Mouse (Mus musculus) lung, embryonic 15.5 days (tissue): Measurements from ENCODE around the gene Cdk8. TPM values are rescaled to one million over a fixed set of nuclear protein-coding genes. Genes with fewer than 3 reads are reported as not detected.

Experiments
- ATAC-seq: fragments of 200-750 bp; cut with Nextera tagmentation; 2 replicates; pipeline ENCODE4 v1.8.0; 2017; ENCODE audit warnings: moderate number of reproducible peaks, borderline replicate concordance; ENCODE audit not compliant: low FRiP score, low TSS enrichment; ENCODE audit errors: extremely low read depth
- H3K27ac ChIP-seq: fragments of 300-500 bp; sonication (generic); 2 replicates; pipeline ENCODE4 v1.5.1; 2015; ENCODE audit warnings: moderate library complexity, mild to moderate bottlenecking, inconsistent platforms
- H3K27me3 ChIP-seq: fragments of 300-500 bp; sonication (generic); 2 replicates; pipeline ENCODE4 v1.6.1; 2015; ENCODE audit warnings: inconsistent platforms
- H3K36me3 ChIP-seq: fragments of 300-500 bp; sonication (generic); 2 replicates; pipeline ENCODE4 v1.6.1; 2015; ENCODE audit warnings: inconsistent platforms
- H3K4me1 ChIP-seq: fragments of 300-500 bp; sonication (generic); 2 replicates; pipeline ENCODE4 v1.6.1; 2015; ENCODE audit warnings: inconsistent platforms
- H3K4me2 ChIP-seq: fragments of 300-500 bp; sonication (generic); 2 replicates; pipeline ENCODE4 v1.6.1; 2015; ENCODE audit warnings: inconsistent platforms, mild to moderate bottlenecking, moderate library complexity
- H3K4me3 ChIP-seq: fragments of 300-500 bp; sonication (generic); 2 replicates; pipeline ENCODE4 v1.5.1; 2015; ENCODE audit warnings: mild to moderate bottlenecking, inconsistent platforms
- H3K9ac ChIP-seq: fragments of 300-500 bp; sonication (generic); 2 replicates; pipeline ENCODE4 v1.6.1; 2015; ENCODE audit warnings: inconsistent platforms
- H3K9me3 ChIP-seq: fragments of 300-500 bp; sonication (generic); 2 replicates; pipeline ENCODE4 v1.6.1; 2016; ENCODE audit warnings: inconsistent platforms
- WGBS: fragments of 180-500 bp; shearing (Covaris S2); methylation state at CpG from one replicate; pipeline ENCODE4 v1.1.7; 2015; 5-methylcytosine and 5-hydroxymethylcytosine counted together
- polyA plus RNA-seq: library from polyadenylated mRNA; unstranded; fragments of >200 nt; fragmentation: Nextera tagmentation; extraction: Ambion mirVana; gene quantifications from 2 replicates; pipeline ENCODE4 v1.2.1, GENCODE M21; 2015

Gene Cdk8
- polyA plus RNA-seq, 1 experiment from 2014 or later = 16.8 TPM

GRCm38 (mm10) chr5:146260003-146260402, 29.0 kb downstream of the Cdk8 start:
- Histone ChIP-seq H3K4me2 (no peak overlapping the region), H3K27ac (no peak overlapping the region), H3K9me3 (no peaks in the 10 kb centered on the region), H3K9ac (no peak overlapping the region), H3K4me1 (no peaks in the 10 kb centered on the region), H3K27me3 (no peaks in the 10 kb centered on the region), H3K4me3 (no peak overlapping the region), H3K36me3 (peaks cover 5% of the 10 kb centered on the region; the same call in 1 of the 2 replicates)
- ATAC-seq = no peak
- WGBS = 47% methylated on average over 9 of the region's 9 CpGs

GRCm38 (mm10) chr5:146265934-146266591, 35.0 kb downstream of the Cdk8 start:
- 73% methylated on average over 6 of the region's 6 CpGs for WGBS
- ATAC-seq = no peak

GRCm38 (mm10) chr5:146267776-146268175, 36.7 kb downstream of the Cdk8 start:
- H3K4me1 ChIP-seq = no peaks in the 10 kb centered on the region
- no peaks in the 10 kb centered on the region for H3K27me3 ChIP-seq
- 87% methylated on average over 7 of the region's 7 CpGs for WGBS
- no peaks in the 10 kb centered on the region for H3K9me3 ChIP-seq
- ATAC-seq = no peak
- H3K36me3 ChIP-seq = peaks cover 12% of the 10 kb centered on the region
- H3K27ac ChIP-seq = no peak overlapping the region
- no peak overlapping the region for H3K4me2 ChIP-seq
- no peak overlapping the region for H3K9ac ChIP-seq
- no peak overlapping the region for H3K4me3 ChIP-seq

More at GRCm38 (mm10) chr5:146265934-146266591, 35.0 kb downstream of the Cdk8 start:
- H3K36me3 ChIP-seq = peaks cover 12% of the 10 kb centered on the region
- no peak overlapping the region for H3K4me2 ChIP-seq
- H3K4me3 ChIP-seq = no peak overlapping the region
- H3K9me3 ChIP-seq = no peaks in the 10 kb centered on the region
- H3K27ac ChIP-seq = no peak overlapping the region
- no peaks in the 10 kb centered on the region for H3K27me3 ChIP-seq
- H3K9ac ChIP-seq = no peak overlapping the region
- H3K4me1 ChIP-seq = no peaks in the 10 kb centered on the region

GRCm38 (mm10) chr5:146270593-146270992, 39.6 kb downstream of the Cdk8 start:
- ATAC-seq = no peak
- no peaks in the 10 kb centered on the region for H3K27me3 ChIP-seq
- H3K4me2 ChIP-seq = no peak overlapping the region
- 83% methylated on average over 9 of the region's 9 CpGs for WGBS
- H3K9ac ChIP-seq = no peak overlapping the region
- no peak overlapping the region for H3K4me3 ChIP-seq
- no peak overlapping the region for H3K27ac ChIP-seq
- no peaks in the 10 kb centered on the region for H3K9me3 ChIP-seq
- peaks cover 12% of the 10 kb centered on the region for H3K36me3 ChIP-seq
- no peaks in the 10 kb centered on the region for H3K4me1 ChIP-seq

- WGBS = 90% methylated on average over 5 of the region's 5 CpGs
- Histone ChIP-seq H3K27ac (no peak overlapping the region), H3K4me1 (no peaks in the 10 kb centered on the region), H3K4me2 (no peak overlapping the region), H3K9ac (no peak overlapping the region), H3K36me3 (peaks cover 12% of the 10 kb centered on the region), H3K9me3 (no peaks in the 10 kb centered on the region), H3K27me3 (no peaks in the 10 kb centered on the region), H3K4me3 (no peak overlapping the region)
- ATAC-seq = no peak
These were observed 40.6 kb downstream of the Cdk8 start for GRCm38 (mm10) chr5:146271662-146272061.

GRCm38 (mm10) chr5:146273096-146273495, 42.1 kb downstream of the Cdk8 start:
- Histone ChIP-seq H3K4me1 (no peaks in the 10 kb centered on the region), H3K4me3 (no peak overlapping the region), H3K36me3 (peaks cover 12% of the 10 kb centered on the region), H3K27me3 (no peaks in the 10 kb centered on the region), H3K9me3 (no peaks in the 10 kb centered on the region), H3K4me2 (no peak overlapping the region), H3K27ac (no peak overlapping the region), H3K9ac (no peak overlapping the region)
- WGBS = 78% methylated on average over 4 of the region's 4 CpGs
- ATAC-seq = no peak

GRCm38 (mm10) chr5:146274420-146275045, 43.5 kb downstream of the Cdk8 start:
- WGBS = 80% methylated on average over 4 of the region's 4 CpGs
- Histone ChIP-seq H3K27ac (no peak overlapping the region), H3K9me3 (no peaks in the 10 kb centered on the region), H3K4me1 (no peaks in the 10 kb centered on the region), H3K4me2 (no peak overlapping the region), H3K9ac (no peak overlapping the region), H3K36me3 (peaks cover 5% of the 10 kb centered on the region; the same call in 1 of the 2 replicates), H3K27me3 (no peaks in the 10 kb centered on the region), H3K4me3 (no peak overlapping the region)
- no peak for ATAC-seq

- Histone ChIP-seq H3K4me1 (no peaks in the 10 kb centered on the region), H3K9ac (no peak overlapping the region), H3K36me3 (no peaks in the 10 kb centered on the region), H3K9me3 (no peaks in the 10 kb centered on the region), H3K27me3 (no peaks in the 10 kb centered on the region), H3K27ac (no peak overlapping the region), H3K4me3 (no peak overlapping the region), H3K4me2 (no peak overlapping the region)
- 89% methylated on average over 4 of the region's 4 CpGs for WGBS
- ATAC-seq = no peak
These were observed 46.5 kb downstream of the Cdk8 start for GRCm38 (mm10) chr5:146277513-146277912.

GRCm38 (mm10) chr5:146280012-146280411, 49.0 kb downstream of the Cdk8 start:
- Histone ChIP-seq H3K27ac (no peak overlapping the region), H3K27me3 (no peaks in the 10 kb centered on the region), H3K4me1 (no peaks in the 10 kb centered on the region), H3K36me3 (0 out of 2 replicates have a peak, but pooled peaks cover 3% of the 10 kb centered on the region), H3K9me3 (no peaks in the 10 kb centered on the region), H3K9ac (no peak overlapping the region), H3K4me3 (no peak overlapping the region), H3K4me2 (no peak overlapping the region)
- no peak for ATAC-seq

GRCm38 (mm10) chr5:146281241-146281818, 50.3 kb downstream of the Cdk8 start:
- H3K4me2 ChIP-seq = no peak overlapping the region
- no peak for ATAC-seq
- no peak overlapping the region for H3K4me3 ChIP-seq
- H3K4me1 ChIP-seq = no peaks in the 10 kb centered on the region
- no peak overlapping the region for H3K27ac ChIP-seq
- peaks cover 7% of the 10 kb centered on the region for H3K36me3 ChIP-seq
- no peaks in the 10 kb centered on the region for H3K9me3 ChIP-seq
- no peak overlapping the region for H3K9ac ChIP-seq
- H3K27me3 ChIP-seq = no peaks in the 10 kb centered on the region
- 83% methylated on average over 4 of the region's 4 CpGs for WGBS

- H3K9me3 ChIP-seq = no peaks in the 10 kb centered on the region
- H3K4me1 ChIP-seq = no peaks in the 10 kb centered on the region
- H3K9ac ChIP-seq = no peak overlapping the region
- H3K27ac ChIP-seq = no peak overlapping the region
- H3K4me3 ChIP-seq = no peak overlapping the region
- H3K36me3 ChIP-seq = peaks cover 14% of the 10 kb centered on the region
- ATAC-seq = no peak
- no peak overlapping the region for H3K4me2 ChIP-seq
- no peaks in the 10 kb centered on the region for H3K27me3 ChIP-seq
- WGBS = 76% methylated on average over 13 of the region's 13 CpGs
These were observed 51.0 kb downstream of the Cdk8 start for GRCm38 (mm10) chr5:146281884-146282579.

GRCm38 (mm10) chr5:146283899-146284298, 52.9 kb downstream of the Cdk8 start:
- no peak overlapping the region for H3K9ac ChIP-seq
- H3K27ac ChIP-seq = no peak overlapping the region
- H3K4me2 ChIP-seq = no peak overlapping the region
- no peaks in the 10 kb centered on the region for H3K4me1 ChIP-seq
- no peaks in the 10 kb centered on the region for H3K9me3 ChIP-seq
- no peak overlapping the region for H3K4me3 ChIP-seq
- ATAC-seq = no peak
- peaks cover 23% of the 10 kb centered on the region for H3K36me3 ChIP-seq
- H3K27me3 ChIP-seq = no peaks in the 10 kb centered on the region
- 90% methylated on average over 6 of the region's 6 CpGs for WGBS
